27 mouse cellular contexts compared by ENCODE assay signal in genomic region chr4:10399649-10400048, GRCm38 (mm10).
"Had no signal": no experiment of that assay in that cellular context is flagged by ENCODE, and none has a peak within 500 bp of the region (broad histone marks: within the 10 kb centered on the region; RNA-seq: fewer than 3 reads in every experiment).

No protein-coding gene starts in this region.

- H3K27ac ChIP-seq: heart, adult 2 months; hindbrain, embryonic 10.5 days; hindbrain, embryonic 12.5 days; hindbrain, embryonic 14.5 days; intestine, embryonic 15.5 days; kidney, postnatal 0 days; layer of hippocampus, adult 2 months; left cerebral cortex, adult 2 months; limb, embryonic 10.5 days; limb, embryonic 12.5 days; liver, embryonic 13.5 days; liver, embryonic 15.5 days had no signal

- DNase-seq: gastrocnemius, postnatal 14 days; gastrocnemius, postnatal 36 days; heart, adult 11 months; heart, adult 2 months; heart, postnatal 10 days; heart, postnatal 4 days; kidney, adult 18-20 months; kidney, adult 8-10 months; kidney, postnatal 25 days; kidney, postnatal 4 days; liver; liver, embryonic 13.5 days had no signal

- H3K4me2 ChIP-seq: heart, embryonic 12.5 days; hindbrain, embryonic 12.5 days; hindbrain, embryonic 14.5 days; intestine, embryonic 15.5 days; limb, embryonic 12.5 days; liver, embryonic 11.5 days; liver, embryonic 13.5 days; liver, embryonic 15.5 days had no signal

- H3K9me3 ChIP-seq: heart, embryonic 12.5 days; hindbrain, embryonic 10.5 days; hindbrain, embryonic 12.5 days; intestine, embryonic 15.5 days; limb, embryonic 10.5 days; limb, embryonic 12.5 days; liver, embryonic 13.5 days; liver, embryonic 15.5 days had no signal

- H3K9ac ChIP-seq: heart, embryonic 12.5 days; hindbrain, embryonic 12.5 days; hindbrain, embryonic 14.5 days; intestine, embryonic 15.5 days; limb, embryonic 12.5 days; liver, embryonic 13.5 days; liver, embryonic 15.5 days had no signal

- H3K4me1 ChIP-seq: hindbrain, embryonic 12.5 days; intestine, embryonic 15.5 days; limb, embryonic 10.5 days; limb, embryonic 12.5 days; liver, embryonic 13.5 days; liver, embryonic 15.5 days had no signal

- H3K36me3 ChIP-seq: heart, embryonic 12.5 days; hindbrain, embryonic 10.5 days; hindbrain, embryonic 12.5 days; intestine, embryonic 15.5 days; limb, embryonic 10.5 days; limb, embryonic 12.5 days; liver, embryonic 13.5 days; liver, embryonic 15.5 days had no signal

- H3K27me3 ChIP-seq: heart, embryonic 12.5 days; hindbrain, embryonic 12.5 days; intestine, embryonic 15.5 days; limb, embryonic 12.5 days; liver, embryonic 13.5 days; liver, embryonic 15.5 days had no signal

- H3K4me3 ChIP-seq: heart, adult 2 months; heart, embryonic 12.5 days; hindbrain, embryonic 10.5 days; hindbrain, embryonic 12.5 days; intestine, embryonic 15.5 days; layer of hippocampus, adult 2 months; left cerebral cortex, adult 2 months; limb, embryonic 10.5 days; limb, embryonic 12.5 days; liver, embryonic 13.5 days; liver, embryonic 15.5 days had no signal

- ATAC-seq: hindbrain, embryonic 16.5 days; inflammation-experienced regulatory T-cells, adult 6 months; intestine, embryonic 15.5 days; intestine, postnatal 0 days had no signal
